Mouse (Mus musculus) kidney, embryonic 14.5 days (tissue): Measurements from ENCODE around the gene Baz2b. TPM values are rescaled to one million over a fixed set of nuclear protein-coding genes. Genes with fewer than 3 reads are reported as not detected.
"Not testable (repeated sequence)": the region's sequence is repeated elsewhere in the genome, so short reads cannot be mapped to it uniquely, and the experiment has no call there.

Experiments used
- ATAC-seq: fragments of 200-750 bp; cut with Nextera tagmentation; 2 replicates; pipeline ENCODE4 v1.8.0; 2017; ENCODE audit warnings: moderate number of reproducible peaks, mild to moderate bottlenecking, moderate TSS enrichment, moderate library complexity; ENCODE audit not compliant: low FRiP score, low TSS enrichment
- H3K27ac ChIP-seq: fragments of 300-500 bp; sonication (generic); 2 replicates; pipeline ENCODE4 v1.5.1; 2014; ENCODE audit warnings: low read depth, mild to moderate bottlenecking, low read length, moderate library complexity, mixed read lengths
- H3K27me3 ChIP-seq: fragments of 300-500 bp; sonication (generic); 2 replicates; pipeline ENCODE4 v1.6.1; 2014; ENCODE audit warnings: mild to moderate bottlenecking, low read length; ENCODE audit not compliant: control insufficient read depth, insufficient read depth
- H3K36me3 ChIP-seq: fragments of 300-500 bp; sonication (generic); 2 replicates; pipeline ENCODE4 v1.6.1; 2014; ENCODE audit warnings: low read length, mixed read lengths; ENCODE audit not compliant: control insufficient read depth, insufficient read depth
- H3K4me1 ChIP-seq: fragments of 300-500 bp; sonication (generic); 2 replicates; pipeline ENCODE4 v1.6.1; 2014; ENCODE audit warnings: low read length, mixed read lengths; ENCODE audit not compliant: control insufficient read depth, insufficient read depth
- H3K4me2 ChIP-seq: fragments of 300-500 bp; sonication (generic); replicated peaks from 2 replicates; pipeline ENCODE4 v1.6.1; 2014; ENCODE audit warnings: low read depth, mild to moderate bottlenecking, low read length
- H3K4me3 ChIP-seq: fragments of 300-500 bp; sonication (generic); 2 replicates; pipeline ENCODE4 v1.5.1; 2014; ENCODE audit warnings: mild to moderate bottlenecking, low read length
- H3K9ac ChIP-seq: fragments of 300-500 bp; sonication (generic); 2 replicates; pipeline ENCODE4 v1.6.1; 2014; ENCODE audit warnings: low read depth, mild to moderate bottlenecking, low read length, moderate library complexity
- H3K9me3 ChIP-seq: fragments of 300-500 bp; sonication (generic); 2 replicates; pipeline ENCODE4 v1.6.1; 2016; ENCODE audit warnings: low read length; ENCODE audit not compliant: control insufficient read depth
- WGBS: fragments of 180-500 bp; shearing (Covaris S2); extraction: QIAGEN DNeasy Blood & Tissue Kit; methylation state at CpG from one replicate; pipeline ENCODE4 v1.1.7; 2014; 5-methylcytosine and 5-hydroxymethylcytosine counted together
- polyA plus RNA-seq: library from polyadenylated mRNA; unstranded; fragments of >200 nt; fragmentation: Nextera tagmentation; extraction: Ambion mirVana; gene quantifications from 2 replicates; pipeline ENCODE4 v1.2.1, GENCODE M21; 2014

The Baz2b gene
- polyA plus RNA-seq, 1 experiment from 2014 or later: 70.4 TPM

DNA sequence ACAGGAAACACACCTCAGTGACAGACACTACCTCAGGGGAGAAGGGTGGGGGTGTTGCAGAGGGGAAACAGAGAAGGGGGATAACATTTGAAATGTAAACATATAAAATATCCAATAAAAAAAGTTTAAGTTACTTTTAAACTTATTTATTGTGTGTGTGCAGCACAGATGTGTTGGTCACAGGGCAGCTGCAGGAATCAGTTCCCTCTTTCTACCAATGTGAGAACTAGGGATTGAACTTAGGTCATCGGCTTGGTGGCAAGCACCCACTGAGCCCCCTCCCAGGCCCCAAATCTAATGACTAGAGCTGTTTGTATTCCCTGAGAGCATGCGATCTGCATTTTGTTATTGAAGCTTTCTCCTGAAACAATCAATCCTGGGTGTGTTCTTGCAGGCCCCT is 57.2 kb downstream of the Baz2b start:
- WGBS: 73% methylated on average over 2 of the region's 2 CpGs
- Histone ChIP-seq H3K4me3 (no peak overlapping the region), H3K36me3 (no peaks in the 10 kb centered on the region), H3K27me3 (no peaks in the 10 kb centered on the region), H3K9me3 (no peaks in the 10 kb centered on the region), H3K4me2 (no peak overlapping the region), H3K27ac (no peak overlapping the region), H3K9ac (no peak overlapping the region), H3K4me1 (no peaks in the 10 kb centered on the region)
- no peak for ATAC-seq

DNA sequence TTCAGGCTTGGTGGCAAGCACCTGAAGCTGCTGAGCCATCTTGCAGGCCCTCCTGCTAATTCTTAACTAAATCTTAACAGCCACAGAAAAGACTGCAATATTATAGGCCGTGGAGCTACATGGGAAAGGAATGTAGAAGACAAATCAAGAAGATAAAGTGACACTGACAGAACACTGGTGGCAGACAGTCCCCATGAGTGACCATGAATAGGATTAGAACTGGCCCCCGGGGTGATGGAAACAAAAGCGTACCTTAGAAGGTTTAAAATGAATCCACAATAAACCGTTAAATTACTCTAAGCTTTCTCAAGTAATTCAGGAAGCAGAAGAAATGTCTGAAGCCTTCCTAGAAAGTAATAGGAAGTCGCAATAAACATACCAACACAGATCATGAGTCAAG is 61.0 kb downstream of the Baz2b start:
- H3K9ac ChIP-seq: no peak overlapping the region
- H3K4me3 ChIP-seq: no peak overlapping the region
- no peak overlapping the region for H3K27ac ChIP-seq
- no peaks in the 10 kb centered on the region for H3K27me3 ChIP-seq
- no peaks in the 10 kb centered on the region for H3K4me1 ChIP-seq
- no peaks in the 10 kb centered on the region for H3K36me3 ChIP-seq
- WGBS: 79% methylated on average over 5 of the region's 5 CpGs
- no peak for ATAC-seq
- no peaks in the 10 kb centered on the region for H3K9me3 ChIP-seq
- H3K4me2 ChIP-seq: no peak overlapping the region

DNA sequence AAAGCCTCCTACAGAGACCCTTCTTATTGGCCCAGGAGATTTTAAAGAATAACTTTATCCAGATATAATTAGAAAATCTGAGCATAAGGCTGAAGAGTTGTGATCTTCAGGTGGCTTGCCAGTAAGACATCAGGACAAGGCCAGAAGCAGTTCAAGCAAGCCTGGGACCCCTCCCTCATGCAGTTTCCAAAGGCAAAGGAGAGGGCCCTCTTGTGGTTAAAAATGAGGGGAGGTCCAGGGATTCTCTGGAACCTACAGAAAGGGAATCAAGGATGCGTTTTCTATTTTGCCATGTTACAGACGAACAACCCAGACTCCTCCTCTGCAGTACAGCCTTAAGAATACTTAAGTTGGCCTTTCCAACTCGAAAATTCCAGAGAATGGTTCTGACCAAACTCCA is 62.2 kb downstream of the Baz2b start:
- Histone ChIP-seq H3K4me2 (no peak overlapping the region), H3K27me3 (no peaks in the 10 kb centered on the region), H3K4me1 (no peaks in the 10 kb centered on the region), H3K27ac (no peak overlapping the region), H3K9me3 (no peaks in the 10 kb centered on the region), H3K4me3 (no peak overlapping the region), H3K36me3 (no peaks in the 10 kb centered on the region), H3K9ac (no peak overlapping the region)
- no peak for ATAC-seq
- 43% methylated on average over 3 of the region's 3 CpGs for WGBS

DNA sequence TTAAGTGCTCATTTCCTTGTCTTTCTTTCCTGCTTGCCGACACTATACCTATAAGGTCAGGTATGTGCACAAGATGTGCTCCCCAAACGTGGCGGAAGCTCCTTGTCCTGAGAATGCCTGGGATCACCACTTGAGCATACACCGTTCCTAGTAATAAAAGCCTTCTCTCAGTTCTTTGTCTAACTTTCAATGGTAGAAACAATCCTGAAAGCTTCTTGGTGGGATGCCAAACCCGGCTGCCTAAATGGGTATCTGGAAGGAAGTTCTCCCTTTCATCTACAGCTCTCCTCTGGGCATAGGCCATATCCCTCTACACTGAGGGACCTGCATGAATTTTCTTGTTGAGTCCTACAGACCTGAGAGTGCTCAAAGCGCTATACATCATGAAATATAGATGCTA is 63.9 kb downstream of the Baz2b start:
- no peak for ATAC-seq
- WGBS: 73% methylated on average over 6 of the region's 6 CpGs
- H3K27me3 ChIP-seq: no peaks in the 10 kb centered on the region

DNA sequence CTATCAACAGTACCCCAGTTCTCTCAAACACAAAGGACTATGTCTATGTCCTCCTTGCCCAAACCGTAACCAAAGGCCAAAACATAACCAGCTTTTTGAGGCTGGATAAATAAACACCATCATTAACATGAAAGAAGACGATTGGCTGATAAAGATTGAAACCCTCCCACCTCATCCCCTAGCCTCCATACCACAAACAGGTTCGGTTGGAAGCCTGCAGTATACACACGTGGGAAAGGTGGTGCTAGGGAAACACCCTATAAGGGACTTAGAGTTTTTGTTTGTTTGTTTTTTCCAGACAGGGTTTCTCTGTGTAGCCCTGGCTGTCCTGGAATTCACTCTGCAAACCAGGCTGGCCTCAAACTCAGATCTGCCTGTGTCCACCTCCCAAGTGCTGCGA is 66.3 kb downstream of the Baz2b start:
- H3K36me3 ChIP-seq: no peaks in the 10 kb centered on the region
- no peak overlapping the region for H3K27ac ChIP-seq
- ATAC-seq: no peak
- WGBS: 62% methylated on average over 5 of the region's 5 CpGs
- no peak overlapping the region for H3K4me2 ChIP-seq
- H3K27me3 ChIP-seq: no peaks in the 10 kb centered on the region
- H3K9ac ChIP-seq: no peak overlapping the region
- H3K9me3 ChIP-seq: no peaks in the 10 kb centered on the region
- H3K4me1 ChIP-seq: no peaks in the 10 kb centered on the region
- no peak overlapping the region for H3K4me3 ChIP-seq

More for the DNA sequence above, 63.9 kb downstream of the Baz2b start:
- Histone ChIP-seq H3K36me3 (no peaks in the 10 kb centered on the region), H3K9ac (no peak overlapping the region), H3K9me3 (no peaks in the 10 kb centered on the region), H3K4me2 (no peak overlapping the region), H3K4me3 (no peak overlapping the region), H3K27ac (no peak overlapping the region), H3K4me1 (no peaks in the 10 kb centered on the region)

DNA sequence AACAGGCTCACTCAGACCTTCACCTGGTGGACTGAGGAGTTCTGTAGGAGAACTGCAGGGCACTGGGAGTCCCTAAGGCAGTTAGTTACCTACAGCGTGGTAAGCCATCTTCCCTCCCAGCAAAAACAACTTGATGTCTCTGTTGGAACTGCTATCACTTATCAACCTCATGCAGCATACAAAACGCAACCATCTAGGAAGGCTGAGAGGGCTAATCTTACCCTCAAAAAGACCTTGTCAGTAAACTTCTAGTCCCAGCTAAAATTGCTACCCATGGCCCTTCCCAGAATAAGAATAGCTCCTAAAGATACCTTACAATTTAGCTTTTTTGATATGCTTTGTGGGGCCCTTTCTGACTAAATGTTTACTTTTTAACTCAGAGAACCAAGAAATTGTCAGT is 67.4 kb downstream of the Baz2b start:
- 87% methylated on average over 2 of the region's 2 CpGs for WGBS
- Histone ChIP-seq H3K4me2 (no peak overlapping the region), H3K9me3 (no peaks in the 10 kb centered on the region), H3K4me3 (no peak overlapping the region), H3K36me3 (no peaks in the 10 kb centered on the region), H3K9ac (no peak overlapping the region), H3K4me1 (no peaks in the 10 kb centered on the region), H3K27ac (no peak overlapping the region), H3K27me3 (no peaks in the 10 kb centered on the region)
- ATAC-seq: no peak

DNA sequence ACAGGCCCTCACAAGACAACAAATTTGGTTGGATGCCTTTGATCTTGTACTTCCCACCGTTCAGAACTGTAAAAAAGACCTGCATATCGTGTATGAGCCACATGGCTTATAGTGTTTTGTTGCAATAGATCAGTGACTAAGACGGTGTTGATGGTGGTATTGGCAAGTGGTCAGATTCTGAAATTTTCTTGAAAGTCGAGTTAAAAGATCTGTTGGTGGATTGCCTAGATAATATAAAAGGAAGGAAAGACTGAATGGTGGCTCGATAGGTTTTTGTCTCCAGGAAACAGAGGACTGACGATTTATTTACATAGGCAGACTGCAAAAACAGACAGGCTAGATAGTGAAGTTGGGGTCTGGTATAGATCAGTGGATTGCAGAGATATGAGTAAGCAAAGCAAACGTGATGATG is 70.9 kb downstream of the Baz2b start:
- no peaks in the 10 kb centered on the region for H3K36me3 ChIP-seq
- no peak for ATAC-seq
- no peak overlapping the region for H3K4me3 ChIP-seq
- no peaks in the 10 kb centered on the region for H3K27me3 ChIP-seq
- H3K4me2 ChIP-seq: no peak overlapping the region
- H3K4me1 ChIP-seq: no peaks in the 10 kb centered on the region
- 55% methylated on average over 7 of the region's 7 CpGs for WGBS
- no peaks in the 10 kb centered on the region for H3K9me3 ChIP-seq
- H3K9ac ChIP-seq: no peak overlapping the region
- H3K27ac ChIP-seq: no peak overlapping the region

DNA sequence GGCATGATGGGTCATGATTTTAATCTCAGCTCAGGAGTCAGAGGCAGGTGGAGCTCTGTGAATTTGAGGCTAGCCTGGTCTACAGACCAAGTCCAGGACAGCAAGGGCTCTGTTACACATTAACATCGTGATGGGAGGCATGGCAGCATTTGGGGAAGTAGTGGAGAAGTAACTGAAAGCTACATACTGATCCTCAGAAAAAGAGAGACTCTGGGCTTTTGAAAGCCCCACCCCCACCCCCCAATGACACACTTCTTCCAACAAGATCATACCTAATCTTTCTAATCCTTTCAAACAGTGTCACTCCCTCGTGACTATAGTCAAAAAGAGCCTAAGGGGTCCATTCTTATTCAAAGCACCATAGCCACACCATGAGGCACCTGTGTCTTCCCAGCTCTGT is 73.8 kb downstream of the Baz2b start:
- no peak for ATAC-seq
- Histone ChIP-seq H3K36me3 (no peaks in the 10 kb centered on the region), H3K4me3 (no peak overlapping the region), H3K27me3 (no peaks in the 10 kb centered on the region), H3K9me3 (no peaks in the 10 kb centered on the region), H3K9ac (no peak overlapping the region), H3K4me2 (no peak overlapping the region), H3K4me1 (no peaks in the 10 kb centered on the region), H3K27ac (no peak overlapping the region)
- 72% methylated on average over 2 of the region's 2 CpGs for WGBS

DNA sequence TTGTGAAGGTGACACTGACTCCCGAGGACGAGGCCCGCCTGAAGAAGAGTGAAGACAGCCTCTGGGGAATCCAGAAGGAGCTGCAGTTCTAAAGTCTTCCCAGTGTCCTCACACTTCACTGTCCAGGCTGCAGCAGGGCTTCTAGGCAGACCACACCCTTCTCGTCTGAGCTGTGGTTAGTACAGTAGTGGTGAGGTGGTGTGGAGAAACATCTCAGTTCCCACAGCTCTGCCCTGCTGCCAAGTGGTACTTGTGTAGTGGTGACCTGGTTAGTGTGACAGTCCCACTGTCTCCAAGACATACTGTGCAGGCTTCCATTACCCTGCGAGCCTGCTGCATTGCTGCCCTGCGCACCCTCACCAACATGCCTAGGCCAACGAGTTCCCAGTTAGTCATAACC is 74.7 kb downstream of the Baz2b start:
- H3K27me3 ChIP-seq, ATAC-seq, H3K4me2 ChIP-seq, H3K36me3 ChIP-seq, H3K27ac ChIP-seq, H3K9me3 ChIP-seq, H3K4me1 ChIP-seq, H3K9ac ChIP-seq, H3K4me3 ChIP-seq: not testable (repeated sequence)
- 95% methylated on average over 7 of the region's 7 CpGs for WGBS

DNA sequence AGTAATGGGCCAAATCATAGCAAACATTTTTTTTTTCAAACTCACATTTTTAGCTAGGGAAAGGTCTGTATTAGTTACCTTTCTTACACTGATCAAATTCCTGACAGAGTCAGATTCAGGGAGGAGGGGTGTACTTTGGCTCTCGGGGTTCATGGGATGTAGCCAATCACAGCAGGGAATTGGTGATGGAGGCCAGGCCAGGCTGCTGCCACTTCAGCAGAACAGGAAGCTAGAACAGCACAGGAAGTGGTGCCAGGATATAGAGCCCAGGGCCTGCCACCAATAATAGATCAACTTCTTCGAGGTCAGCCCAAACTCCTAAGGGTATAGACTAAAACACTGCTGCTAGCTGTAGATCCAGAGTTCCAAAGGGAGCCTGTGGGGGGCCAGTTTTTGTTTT is 76.6 kb downstream of the Baz2b start:
- ATAC-seq: 0 out of 2 replicates have a peak, but pooled peaks have one; percentile 24
- Histone ChIP-seq H3K9ac (no peak overlapping the region), H3K27ac (no peak overlapping the region), H3K36me3 (no peaks in the 10 kb centered on the region), H3K4me1 (no peaks in the 10 kb centered on the region), H3K4me2 (no peak overlapping the region), H3K27me3 (no peaks in the 10 kb centered on the region), H3K9me3 (no peaks in the 10 kb centered on the region), H3K4me3 (no peak overlapping the region)
- 62% methylated on average over 2 of the region's 2 CpGs for WGBS
